Mouse (Mus musculus): ENCODE results near the gene Nrp2. TPM values are rescaled to one million over a fixed set of nuclear protein-coding genes. Genes with fewer than 3 reads are reported as not detected.
A peak's percentile ranks its signal among the peaks of the same experiment; 100 is the strongest.

Gene Nrp2
- total and polyA plus RNA-seq, 2 experiments from 2014 or later = 5.2 to 20.2 TPM

DNA sequence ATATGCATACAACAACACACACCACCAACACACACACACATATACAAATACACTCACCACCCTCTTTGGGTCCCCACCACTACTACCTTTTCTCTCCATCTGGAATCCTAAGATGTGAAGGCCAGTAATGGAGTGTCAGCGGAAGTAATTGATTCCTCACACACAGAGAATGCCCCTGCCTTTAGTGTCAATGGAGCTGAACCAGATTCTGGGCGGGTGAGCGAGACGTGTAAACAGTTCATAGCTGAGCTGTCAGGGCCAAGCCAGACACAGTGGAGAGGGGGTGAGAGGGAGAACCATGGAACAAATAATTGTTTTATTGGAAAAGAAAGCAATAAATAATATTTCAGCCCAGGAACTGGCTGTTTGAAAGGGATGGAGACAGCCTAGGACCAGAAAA, 24.1 kb downstream of the Nrp2 start:
- Histone ChIP-seq H3K4me3 (ENCODE audit: low read depth, low read length) (no peak overlapping the region), H3K36me3 (replicated peaks; ENCODE audit: control insufficient read depth, insufficient read depth, low read length) (no peaks in the 10 kb centered on the region), H3K9me3 (replicated peaks; ENCODE audit: control insufficient read depth, low read length) (peaks cover 4% of the 10 kb centered on the region; the same call in 1 of the 2 replicates), H3K9ac (replicated peaks; ENCODE audit: low read depth, low read length) (no peak overlapping the region), H3K4me2 (ENCODE audit: low read depth, low read length) (no peak overlapping the region), H3K4me1 (ENCODE audit: control insufficient read depth, insufficient read depth) (peaks cover 9% of the 10 kb centered on the region), H3K27ac (ENCODE audit: low read depth) (no peak overlapping the region), H3K27me3 (ENCODE audit: control insufficient read depth, insufficient read depth, low read length) (no peaks in the 10 kb centered on the region)
- WGBS = 76% methylated on average over 4 of the region's 4 CpGs
- TF ChIP-seq EP300 (IDR thresholded peaks at IDR 0.05; ENCODE audit: low read depth) (no peak), CTCF (IDR thresholded peaks at IDR 0.05; ENCODE audit: low read depth) (no peak)
- DNase-seq (ENCODE audit: low spot score) (no peak), ATAC-seq (ENCODE audit: insufficient read depth, low read depth) (no peak)

DNA sequence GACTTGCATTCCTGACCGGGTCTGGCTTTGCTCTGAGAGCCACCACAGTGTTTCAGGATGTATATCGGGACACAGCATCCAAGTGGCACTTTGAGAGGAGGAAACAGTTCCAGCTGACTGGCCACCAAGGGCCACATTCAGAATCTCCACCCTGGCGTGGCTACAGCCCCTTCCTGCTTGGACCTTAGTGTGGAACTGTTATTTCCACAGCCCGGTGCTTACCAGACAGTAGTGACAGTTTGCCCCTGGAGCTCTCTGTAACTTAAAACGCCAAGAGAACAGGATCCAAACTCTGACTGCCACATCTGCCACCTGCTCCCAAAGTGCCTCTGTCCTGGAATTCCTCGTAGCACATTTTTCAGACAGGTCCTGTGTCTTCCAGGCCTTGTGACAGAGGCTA, 25.3 kb downstream of the Nrp2 start:
- Histone ChIP-seq H3K4me3 (ENCODE audit: low read depth, low read length) (no peak overlapping the region), H3K27ac (ENCODE audit: low read depth) (peak overlapping the region; percentile 72), H3K9me3 (replicated peaks; ENCODE audit: control insufficient read depth, low read length) (no peaks in the 10 kb centered on the region), H3K4me2 (ENCODE audit: low read depth, low read length) (no peak overlapping the region), H3K9ac (replicated peaks; ENCODE audit: low read depth, low read length) (no peak overlapping the region), H3K36me3 (replicated peaks; ENCODE audit: control insufficient read depth, insufficient read depth, low read length) (no peaks in the 10 kb centered on the region), H3K4me1 (ENCODE audit: control insufficient read depth, insufficient read depth) (peaks cover 9% of the 10 kb centered on the region), H3K27me3 (ENCODE audit: control insufficient read depth, insufficient read depth, low read length) (no peaks in the 10 kb centered on the region)
- TF ChIP-seq CTCF (IDR thresholded peaks at IDR 0.05; ENCODE audit: low read depth) = no peak
- DNase-seq (ENCODE audit: low spot score) (no peak), ATAC-seq (ENCODE audit: insufficient read depth, low read depth) (no peak)
- WGBS = 43% methylated on average over 6 of the region's 6 CpGs

DNA sequence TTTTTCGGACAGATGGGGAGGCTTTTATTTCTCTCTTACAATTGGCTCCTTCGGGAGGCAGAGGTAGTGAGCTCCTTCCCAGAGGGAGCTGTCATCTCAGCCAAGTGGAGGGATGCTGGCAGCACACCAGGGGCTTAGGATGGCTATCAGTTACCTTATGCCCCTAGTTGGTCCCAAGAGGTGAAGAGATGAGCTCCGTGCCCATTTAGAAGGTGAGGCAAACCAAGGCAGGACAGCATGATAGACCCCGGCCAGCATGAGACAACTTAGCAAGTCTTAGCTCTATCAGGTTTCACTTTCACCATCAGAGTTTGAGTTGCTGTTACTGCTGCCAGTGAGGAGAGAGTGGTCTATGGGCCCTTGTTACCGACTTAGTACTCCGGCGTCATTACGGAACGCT, 25.8 kb downstream of the Nrp2 start:
- peaks cover 9% of the 10 kb centered on the region for H3K4me1 ChIP-seq (ENCODE audit: control insufficient read depth, insufficient read depth)
- H3K9ac ChIP-seq (replicated peaks; ENCODE audit: low read depth, low read length) = no peak overlapping the region
- H3K9me3 ChIP-seq (replicated peaks; ENCODE audit: control insufficient read depth, low read length) = no peaks in the 10 kb centered on the region
- 77% methylated on average over 9 of the region's 9 CpGs for WGBS
- H3K4me3 ChIP-seq (ENCODE audit: low read depth, low read length) = no peak overlapping the region
- H3K4me2 ChIP-seq (ENCODE audit: low read depth, low read length) = no peak overlapping the region
- TF ChIP-seq EP300 (IDR thresholded peaks at IDR 0.05; ENCODE audit: low read depth) (no peak), CTCF (IDR thresholded peaks at IDR 0.05; ENCODE audit: low read depth) (no peak)
- DNase-seq (ENCODE audit: low spot score) = no peak
- peak overlapping the region; percentile 72 for H3K27ac ChIP-seq (ENCODE audit: low read depth)
- no peak for ATAC-seq (ENCODE audit: insufficient read depth, low read depth)
- no peaks in the 10 kb centered on the region for H3K27me3 ChIP-seq (ENCODE audit: control insufficient read depth, insufficient read depth, low read length)
- no peaks in the 10 kb centered on the region for H3K36me3 ChIP-seq (replicated peaks; ENCODE audit: control insufficient read depth, insufficient read depth, low read length)

DNA sequence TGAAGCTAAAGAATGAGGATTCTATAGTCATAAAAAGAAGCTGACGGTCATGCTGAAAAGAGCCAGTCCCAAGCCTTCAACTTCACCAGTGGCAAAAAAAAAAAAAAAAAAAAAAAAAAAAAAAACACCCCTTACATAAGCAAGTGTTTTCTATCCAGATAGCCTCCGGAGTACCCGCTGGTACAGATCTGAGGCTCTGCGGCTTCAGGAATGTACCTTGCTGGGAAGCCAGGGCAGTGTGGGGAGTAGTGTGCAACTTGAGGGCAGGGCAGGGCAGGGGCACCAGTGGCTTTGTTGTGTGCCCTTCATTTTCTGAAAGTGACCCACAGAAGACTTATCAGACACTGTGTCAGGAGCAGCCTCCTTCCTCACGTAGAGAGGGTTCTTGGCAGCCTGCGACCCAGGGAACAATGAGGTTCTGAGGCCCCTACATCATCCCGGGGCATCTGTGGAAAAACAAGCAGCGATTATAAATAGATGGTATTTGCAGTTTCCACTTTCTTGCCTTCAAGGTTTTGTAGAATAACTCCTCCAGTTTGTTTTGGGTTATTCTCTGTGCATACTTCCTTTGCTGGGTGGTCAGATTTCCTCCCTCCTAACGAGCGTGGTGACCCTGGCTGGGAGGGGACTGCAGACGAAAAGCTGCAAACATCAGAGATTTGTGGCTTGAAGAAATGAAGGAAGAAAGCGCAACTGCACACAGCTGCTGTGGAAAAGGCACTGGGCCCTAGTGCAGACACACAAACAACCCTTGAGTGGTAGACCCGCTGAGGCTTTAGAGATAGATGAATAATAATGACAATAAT, 26.5 kb downstream of the Nrp2 start:
- Histone ChIP-seq H3K9ac (replicated peaks; ENCODE audit: low read depth, low read length) (no peak overlapping the region), H3K4me3 (ENCODE audit: low read depth, low read length) (no peak overlapping the region), H3K36me3 (replicated peaks; ENCODE audit: control insufficient read depth, insufficient read depth, low read length) (no peaks in the 10 kb centered on the region), H3K9me3 (replicated peaks; ENCODE audit: control insufficient read depth, low read length) (no peaks in the 10 kb centered on the region), H3K27me3 (ENCODE audit: control insufficient read depth, insufficient read depth, low read length) (no peaks in the 10 kb centered on the region), H3K27ac (ENCODE audit: low read depth) (peak overlapping the region; percentile 72), H3K4me2 (ENCODE audit: low read depth, low read length) (no peak overlapping the region), H3K4me1 (ENCODE audit: control insufficient read depth, insufficient read depth) (peaks cover 9% of the 10 kb centered on the region)
- DNase-seq (ENCODE audit: low spot score) = no peak
- WGBS = 41% methylated on average over 13 of the region's 13 CpGs
- no peak for TF ChIP-seq EP300 (IDR thresholded peaks at IDR 0.05; ENCODE audit: low read depth)
- no peak for TF ChIP-seq CTCF (IDR thresholded peaks at IDR 0.05; ENCODE audit: low read depth)
- peak; percentile 39; the same call in 1 of the 2 replicates for ATAC-seq (ENCODE audit: insufficient read depth, low read depth)

DNA sequence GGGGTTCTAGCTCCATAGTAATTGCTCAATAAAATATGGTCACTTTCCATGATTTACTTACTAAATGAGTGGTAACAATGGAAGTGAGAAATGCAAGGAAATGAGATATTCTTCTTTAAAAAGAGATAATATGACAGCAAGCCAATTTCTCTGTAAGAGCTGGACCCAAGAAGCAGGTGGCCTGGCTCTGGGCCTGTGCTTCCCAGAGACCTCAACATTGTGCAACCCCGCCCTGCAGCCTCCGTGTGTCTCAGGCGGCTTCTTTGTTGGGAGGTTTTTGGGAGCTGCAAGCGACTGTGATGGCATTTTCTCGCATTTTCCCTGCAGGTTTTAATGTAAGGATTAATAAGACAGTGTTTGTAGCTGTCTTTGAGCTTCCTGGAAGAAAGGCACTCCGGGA, 29.0 kb downstream of the Nrp2 start:
- Histone ChIP-seq H3K4me1 (ENCODE audit: control insufficient read depth, insufficient read depth) (no peaks in the 10 kb centered on the region), H3K36me3 (replicated peaks; ENCODE audit: control insufficient read depth, insufficient read depth, low read length) (no peaks in the 10 kb centered on the region), H3K4me2 (ENCODE audit: low read depth, low read length) (no peak overlapping the region), H3K9me3 (replicated peaks; ENCODE audit: control insufficient read depth, low read length) (no peaks in the 10 kb centered on the region), H3K9ac (replicated peaks; ENCODE audit: low read depth, low read length) (no peak overlapping the region), H3K27ac (ENCODE audit: low read depth) (no peak overlapping the region), H3K4me3 (ENCODE audit: low read depth, low read length) (no peak overlapping the region), H3K27me3 (ENCODE audit: control insufficient read depth, insufficient read depth, low read length) (no peaks in the 10 kb centered on the region)
- ATAC-seq (ENCODE audit: insufficient read depth, low read depth) = no peak
- 74% methylated on average over 6 of the region's 6 CpGs for WGBS
- no peak for DNase-seq (ENCODE audit: low spot score)
- TF ChIP-seq CTCF (IDR thresholded peaks at IDR 0.05; ENCODE audit: low read depth) (no peak), EP300 (IDR thresholded peaks at IDR 0.05; ENCODE audit: low read depth) (no peak)

All from heart, postnatal 0 days (tissue).